Mouse (Mus musculus) neural tube, embryonic 12.5 days (tissue): Measurements from ENCODE around the gene Ptpn9. TPM values are rescaled to one million over a fixed set of nuclear protein-coding genes. Genes with fewer than 3 reads are reported as not detected.
"Not testable (repeated sequence)": the region's sequence is repeated elsewhere in the genome, so short reads cannot be mapped to it uniquely, and the experiment has no call there.

Experiments used
- ATAC-seq: fragments of 200-750 bp; cut with Nextera tagmentation; 2 replicates; pipeline ENCODE4 v1.8.0; 2017; ENCODE audit warnings: low read depth, mild to moderate bottlenecking, moderate TSS enrichment, moderate library complexity; ENCODE audit not compliant: low FRiP score
- H3K27ac ChIP-seq: fragments of 300-500 bp; sonication (generic); 2 replicates; pipeline ENCODE4 v1.5.1; 2016
- H3K27me3 ChIP-seq: fragments of 300-500 bp; sonication (generic); replicated peaks from 2 replicates; pipeline ENCODE4 v1.6.1; 2016; ENCODE audit warnings: mild to moderate bottlenecking
- H3K36me3 ChIP-seq: fragments of 300-500 bp; sonication (generic); 2 replicates; pipeline ENCODE4 v1.6.1; 2016; ENCODE audit warnings: mild to moderate bottlenecking
- H3K4me1 ChIP-seq: fragments of 300-500 bp; sonication (generic); 2 replicates; pipeline ENCODE4 v1.6.1; 2016
- H3K4me2 ChIP-seq: fragments of 300-500 bp; sonication (generic); replicated peaks from 2 replicates; pipeline ENCODE4 v1.6.1; 2016; ENCODE audit warnings: mild to moderate bottlenecking
- H3K4me3 ChIP-seq: fragments of 300-500 bp; sonication (generic); 2 replicates; pipeline ENCODE4 v1.5.1; 2016
- H3K9ac ChIP-seq: fragments of 300-500 bp; sonication (generic); 2 replicates; pipeline ENCODE4 v1.6.1; 2016; ENCODE audit warnings: mild to moderate bottlenecking
- H3K9me3 ChIP-seq: fragments of 300-500 bp; sonication (generic); 2 replicates; pipeline ENCODE4 v1.6.1; 2016; ENCODE audit warnings: mild to moderate bottlenecking
- whole genome bisulfite sequencing: fragments of 180-500 bp; shearing (Covaris S2); methylation state at CpG from one replicate; pipeline ENCODE4 v1.1.7; 2016; 5-methylcytosine and 5-hydroxymethylcytosine counted together
- polyA plus RNA-seq: library from polyadenylated mRNA; unstranded; fragments of >200 nt; fragmentation: Nextera tagmentation; extraction: Ambion mirVana; gene quantifications from 2 replicates; pipeline ENCODE4 v1.2.1, GENCODE M21; 2016

Ptpn9 gene
- polyA plus RNA-seq, result 31.7 and 35.9 TPM in 2 replicates

DNA sequence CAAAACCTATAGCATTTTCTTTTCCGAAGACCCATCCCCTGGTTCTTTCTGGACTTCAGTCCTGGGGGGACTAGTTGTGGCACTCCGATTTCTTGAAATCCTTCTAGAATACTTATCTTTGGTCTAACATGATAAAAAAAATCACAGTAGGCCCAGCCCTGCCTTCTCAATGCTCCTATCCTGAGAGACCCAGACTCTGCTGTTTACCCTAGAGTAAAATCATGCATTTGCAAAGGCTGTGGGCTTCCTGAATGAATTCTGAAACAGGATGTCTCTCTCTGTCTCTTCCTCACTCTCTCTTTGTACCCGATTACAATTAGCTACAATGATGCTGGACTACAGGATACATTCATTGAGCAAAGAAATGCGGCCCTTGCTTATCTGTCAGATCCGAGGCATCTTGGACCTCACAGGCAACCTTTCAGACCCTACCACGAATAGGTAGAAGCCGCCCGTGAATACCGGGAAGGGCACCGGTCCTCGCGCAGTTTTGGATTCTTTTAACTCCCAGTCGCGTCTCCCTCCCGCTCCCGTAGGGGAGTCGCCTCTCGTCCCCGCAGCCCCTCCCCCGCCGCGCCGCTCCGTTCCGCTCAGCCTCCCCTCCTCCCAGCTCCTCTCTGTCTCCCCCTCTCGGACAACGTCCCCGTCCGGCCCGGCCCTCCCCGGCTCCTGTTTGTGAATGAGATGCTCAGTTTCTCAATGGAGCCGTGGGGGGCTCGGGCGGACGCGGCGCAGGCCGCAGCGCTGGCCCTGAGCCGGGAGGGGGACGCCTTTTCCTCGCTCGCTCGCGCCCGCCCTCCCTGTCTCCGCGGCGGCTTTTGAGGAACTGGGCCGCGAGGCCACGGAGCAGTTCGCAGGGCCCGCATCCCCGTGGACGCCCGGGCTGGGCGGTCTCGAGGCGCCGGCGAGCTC is at the start of gene Ptpn9:
TSS of gene Ptpn9 (plus strand) at position 638 of the 912 bp plus-strand sequence.
- Histone ChIP-seq H3K36me3 (no peaks in the 10 kb centered on the region), H3K27me3 (no peaks in the 10 kb centered on the region), H3K9me3 (no peaks in the 10 kb centered on the region), H3K9ac (peak within 1 kb of the TSS; percentile 97), H3K27ac (peak within 1 kb of the TSS; percentile 88), H3K4me3 (peak within 1 kb of the TSS; percentile 95), H3K4me1 (peaks cover 9% of the 10 kb centered on the region; the same call in 1 of the 2 replicates), H3K4me2 (peak within 1 kb of the TSS; percentile 79)
- WGBS, result 3% methylated on average over 62 of the region's 62 CpGs
- ATAC-seq, result peak; percentile 98

DNA sequence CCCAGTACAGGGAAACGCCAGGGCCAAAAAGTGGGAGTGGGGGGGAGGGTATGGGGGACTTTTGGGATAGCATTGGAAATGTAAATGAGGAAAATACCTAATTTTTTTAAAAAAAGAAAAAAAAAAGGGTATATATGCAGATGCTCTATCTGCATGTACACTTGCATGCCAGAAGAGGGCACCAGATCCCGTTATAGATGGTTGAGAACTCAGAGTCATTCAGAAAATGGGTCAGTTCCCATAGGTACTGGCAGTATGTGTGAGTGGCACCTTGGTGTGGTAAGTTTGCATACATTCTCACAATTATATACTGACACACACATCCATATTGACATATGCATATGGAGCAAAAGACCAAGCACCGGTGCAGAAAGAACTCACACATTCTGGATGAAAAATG is 47.2 kb upstream of the Ptpn9 start:
- not testable (repeated sequence) for H3K4me2 ChIP-seq, H3K36me3 ChIP-seq, H3K27ac ChIP-seq, H3K27me3 ChIP-seq, H3K9ac ChIP-seq, H3K4me3 ChIP-seq, H3K9me3 ChIP-seq, ATAC-seq
- 32% methylated on average over 3 of the region's 3 CpGs for WGBS
- peaks cover 10% of the 10 kb centered on the region for H3K4me1 ChIP-seq

DNA sequence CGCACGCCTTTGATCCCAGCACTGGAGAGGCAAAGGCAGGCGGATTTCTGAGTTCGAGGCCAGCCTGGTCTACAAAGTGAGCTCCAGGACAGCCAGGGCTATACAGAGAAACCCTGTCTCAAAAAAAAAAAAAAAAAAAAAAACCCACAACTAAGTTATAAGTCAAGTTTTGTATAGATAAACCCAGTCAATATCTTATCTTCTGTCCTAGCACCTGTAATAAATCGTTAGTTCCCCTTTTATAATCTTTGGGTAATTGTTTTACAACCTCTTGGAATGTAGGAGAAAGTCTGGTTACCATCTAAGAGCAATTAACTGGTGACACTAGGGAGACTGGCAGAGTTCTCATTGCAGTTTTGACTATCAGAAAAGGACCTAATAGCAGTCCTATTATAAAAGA is 46.0 kb upstream of the Ptpn9 start:
- 54% methylated on average over 5 of the region's 5 CpGs for WGBS
- not testable (repeated sequence) for H3K9me3 ChIP-seq, H3K27ac ChIP-seq, H3K27me3 ChIP-seq, H3K4me3 ChIP-seq, H3K36me3 ChIP-seq, H3K4me2 ChIP-seq, ATAC-seq, H3K9ac ChIP-seq
- peaks cover 10% of the 10 kb centered on the region for H3K4me1 ChIP-seq

DNA sequence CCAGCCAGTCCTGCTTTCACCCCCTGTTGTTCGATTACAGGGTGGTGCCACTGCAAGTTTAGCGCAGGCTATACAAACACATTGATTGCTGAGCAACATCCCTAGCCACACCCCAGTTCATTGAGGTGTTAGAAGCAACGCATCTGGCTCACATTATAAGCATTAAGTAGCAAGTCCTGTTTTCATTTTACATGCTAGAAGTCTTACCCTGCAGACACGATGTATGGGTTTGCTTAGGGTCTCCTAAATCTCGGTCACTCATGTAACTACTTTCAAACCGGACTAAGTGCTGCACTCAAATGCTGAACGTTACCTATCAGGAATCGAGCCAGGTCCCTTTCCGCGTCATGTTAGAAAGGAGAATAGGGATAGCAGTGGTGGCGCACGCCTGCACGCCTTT is 45.0 kb upstream of the Ptpn9 start:
- no peaks in the 10 kb centered on the region for H3K27me3 ChIP-seq
- H3K36me3 ChIP-seq, result no peaks in the 10 kb centered on the region
- H3K27ac ChIP-seq, result no peak overlapping the region
- 30% methylated on average over 13 of the region's 13 CpGs for WGBS
- H3K4me1 ChIP-seq, result peaks cover 10% of the 10 kb centered on the region
- no peaks in the 10 kb centered on the region for H3K9me3 ChIP-seq
- H3K4me2 ChIP-seq, result peak overlapping the region; percentile 78
- H3K4me3 ChIP-seq, result peak overlapping the region; percentile 31
- 0 out of 2 replicates have a peak overlapping the region, but pooled peaks have one; percentile 52 for H3K9ac ChIP-seq
- no peak for ATAC-seq

DNA sequence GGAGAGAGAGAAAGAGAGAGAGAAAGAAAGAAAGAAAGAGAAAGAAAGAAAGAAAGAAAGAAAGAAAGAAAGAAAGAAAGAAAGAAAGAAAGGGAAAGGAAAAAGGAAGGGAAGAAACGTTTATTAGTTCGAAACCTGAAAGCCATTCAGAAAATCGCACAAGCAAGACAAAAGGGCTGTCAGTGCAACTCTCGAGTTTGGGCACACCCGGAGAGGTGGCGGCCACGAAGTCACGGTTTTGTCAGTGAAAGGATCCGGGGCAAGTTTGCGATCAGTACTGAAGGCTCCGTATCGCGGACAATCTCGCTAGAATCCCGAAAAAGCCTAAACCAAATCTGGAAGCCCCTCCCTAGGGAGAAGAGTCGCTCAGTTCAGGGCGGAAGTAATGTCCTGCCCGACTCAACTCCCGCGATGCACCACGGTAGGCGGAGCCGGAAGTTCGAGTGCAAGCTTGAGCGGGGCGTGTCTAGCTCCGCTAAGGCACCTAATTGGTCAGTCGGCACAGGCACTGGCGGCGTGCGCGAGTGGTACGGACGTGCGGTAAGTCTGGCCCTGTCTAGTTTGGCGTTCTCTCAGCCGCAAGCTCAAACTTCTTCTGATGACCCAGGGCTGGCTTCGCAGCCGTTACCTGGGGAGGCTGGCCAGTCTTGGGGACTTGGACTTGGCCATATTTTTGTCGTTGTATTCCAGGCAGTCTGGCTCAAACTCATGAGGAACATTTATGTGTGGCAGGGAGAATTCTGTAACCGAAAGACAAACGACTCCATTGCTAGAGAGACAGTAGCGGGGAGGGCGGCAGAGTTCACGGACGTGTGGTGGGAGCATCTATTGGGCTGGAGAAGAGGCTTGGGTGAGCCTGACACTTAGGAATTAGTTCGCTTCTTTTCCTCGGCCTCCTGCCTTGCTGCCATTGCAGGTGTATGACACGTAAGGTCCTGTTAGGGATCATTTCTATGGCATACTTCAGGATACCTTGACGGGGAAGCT is 44.0 kb upstream of the Ptpn9 start, which contains the start of gene Snupn:
TSS of gene Snupn (plus strand) at position 465 of the 987 bp plus-strand sequence.
- H3K9me3 ChIP-seq, result no peaks in the 10 kb centered on the region
- H3K4me3 ChIP-seq, result peak within 1 kb of the TSS; percentile 60
- peak within 1 kb of the TSS; percentile 64 for H3K27ac ChIP-seq
- H3K4me2 ChIP-seq, result peak within 1 kb of the TSS; percentile 78
- no peaks in the 10 kb centered on the region for H3K36me3 ChIP-seq
- H3K4me1 ChIP-seq, result peaks cover 10% of the 10 kb centered on the region
- ATAC-seq, result peak; percentile 100
- whole genome bisulfite sequencing, result 1% methylated on average over 50 of the region's 50 CpGs
- H3K9ac ChIP-seq, result peak within 1 kb of the TSS; percentile 74
- no peaks in the 10 kb centered on the region for H3K27me3 ChIP-seq

DNA sequence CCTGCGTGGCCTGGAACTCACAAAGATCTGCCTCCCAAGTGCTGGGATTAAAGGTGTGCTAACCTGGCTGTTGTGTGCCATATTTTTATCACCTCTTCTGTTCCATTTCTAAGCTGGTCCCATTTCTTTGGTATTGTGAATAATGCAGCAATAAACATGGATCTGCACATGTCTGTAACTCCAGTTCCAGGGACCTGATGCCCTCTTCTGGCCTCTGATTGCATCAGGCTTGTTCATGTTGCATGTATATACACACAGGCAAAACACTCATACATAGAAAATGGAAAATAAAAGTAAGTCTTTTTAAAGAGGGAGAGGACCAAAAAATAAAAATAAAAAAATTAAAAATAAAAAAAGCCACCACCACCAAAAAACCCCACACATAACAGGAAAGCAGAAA is 41.2 kb upstream of the Ptpn9 start:
- H3K27me3 ChIP-seq, result no peaks in the 10 kb centered on the region
- no peak overlapping the region for H3K4me2 ChIP-seq
- peaks cover 10% of the 10 kb centered on the region for H3K4me1 ChIP-seq
- no peak overlapping the region for H3K4me3 ChIP-seq
- ATAC-seq, result no peak
- H3K36me3 ChIP-seq, result peaks cover 5% of the 10 kb centered on the region; the same call in 1 of the 2 replicates
- no peaks in the 10 kb centered on the region for H3K9me3 ChIP-seq
- H3K27ac ChIP-seq, result no peak overlapping the region
- H3K9ac ChIP-seq, result no peak overlapping the region
- WGBS, result 93% methylated on average over 1 of the region's 1 CpGs

DNA sequence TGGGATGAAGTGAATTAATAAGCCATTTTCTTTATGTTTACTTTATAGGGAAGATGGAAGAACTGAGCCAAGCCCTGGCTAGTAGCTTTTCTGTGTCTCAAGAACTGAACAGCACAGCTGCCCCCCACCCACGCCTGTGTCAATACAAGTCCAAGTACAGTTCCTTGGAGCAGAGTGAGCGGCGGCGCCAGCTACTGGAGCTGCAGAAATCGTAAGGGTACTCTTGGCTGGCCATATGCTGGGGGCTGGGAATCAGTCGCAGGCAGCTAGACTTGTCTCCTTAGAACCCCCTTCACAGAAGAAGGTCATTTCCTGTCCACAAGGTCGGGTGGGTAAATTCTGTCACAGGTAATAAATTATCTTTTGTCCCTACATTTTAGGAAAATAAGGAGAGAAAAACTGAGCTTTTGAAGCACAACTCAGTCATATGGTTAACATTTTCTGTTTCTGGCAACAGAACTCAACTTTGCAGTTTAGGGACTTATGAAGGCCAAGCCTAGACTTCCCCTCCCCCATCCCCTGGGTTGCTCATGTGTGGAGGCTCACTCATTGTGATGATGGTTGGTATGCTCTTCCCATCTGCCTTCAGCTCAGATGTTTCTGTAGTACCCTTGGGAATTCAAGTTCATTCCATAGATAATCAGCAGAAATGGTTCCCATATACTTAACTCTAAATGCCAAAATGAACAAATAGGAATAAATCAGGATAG is 37.6 kb upstream of the Ptpn9 start:
- Histone ChIP-seq H3K4me1 (no peaks in the 10 kb centered on the region), H3K9me3 (no peaks in the 10 kb centered on the region), H3K9ac (no peak overlapping the region), H3K4me2 (no peak overlapping the region), H3K27ac (no peak overlapping the region), H3K27me3 (no peaks in the 10 kb centered on the region), H3K4me3 (no peak overlapping the region), H3K36me3 (peaks cover 14% of the 10 kb centered on the region)
- no peak for ATAC-seq
- 78% methylated on average over 7 of the region's 7 CpGs for WGBS

DNA sequence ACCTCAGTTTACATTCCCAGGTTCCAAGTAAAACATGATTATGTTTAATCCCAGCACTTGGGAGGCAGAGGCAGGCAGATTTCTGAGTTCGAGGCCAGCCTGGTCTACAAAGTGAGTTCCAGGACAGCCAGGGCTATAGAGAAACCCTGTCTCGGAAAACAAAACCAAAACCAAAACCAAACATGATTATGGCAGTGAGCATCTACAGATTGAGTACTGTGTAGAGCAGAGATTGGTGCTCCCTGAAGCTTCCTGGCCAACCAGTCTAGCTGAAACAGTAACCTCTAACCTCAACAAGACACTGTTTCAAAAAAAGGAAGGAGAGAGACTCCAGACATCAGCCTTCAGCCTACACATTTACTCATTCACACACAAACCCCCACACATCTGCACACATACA is 36.0 kb upstream of the Ptpn9 start:
- Histone ChIP-seq H3K4me3 (no peak overlapping the region), H3K27ac (no peak overlapping the region), H3K27me3 (no peaks in the 10 kb centered on the region), H3K4me2 (no peak overlapping the region), H3K9me3 (no peaks in the 10 kb centered on the region), H3K9ac (no peak overlapping the region), H3K36me3 (peaks cover 27% of the 10 kb centered on the region), H3K4me1 (no peaks in the 10 kb centered on the region)
- ATAC-seq, result no peak
- 92% methylated on average over 2 of the region's 2 CpGs for WGBS

DNA sequence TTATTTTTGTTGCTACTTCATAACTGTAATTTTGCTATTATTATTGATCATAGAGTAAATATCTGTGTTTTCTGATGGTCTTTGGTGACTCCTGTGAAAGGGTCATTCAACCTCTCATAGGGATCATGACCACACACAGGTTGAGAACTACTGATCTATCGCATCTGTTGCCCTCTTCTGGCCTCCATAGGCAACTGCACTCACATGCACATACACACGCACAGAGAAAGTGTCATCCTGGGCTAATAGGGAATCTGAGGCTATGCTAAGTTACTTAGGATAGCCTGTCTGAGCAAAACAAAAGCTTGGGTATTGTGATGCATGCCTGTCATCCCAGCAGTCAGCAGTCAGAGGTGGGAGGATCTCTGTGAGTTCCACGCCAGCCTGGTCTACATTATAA is 33.1 kb upstream of the Ptpn9 start:
- Histone ChIP-seq H3K9me3 (no peaks in the 10 kb centered on the region), H3K4me3 (no peak overlapping the region), H3K4me2 (no peak overlapping the region), H3K27me3 (no peaks in the 10 kb centered on the region), H3K4me1 (no peaks in the 10 kb centered on the region), H3K9ac (no peak overlapping the region), H3K27ac (no peak overlapping the region), H3K36me3 (peaks cover 31% of the 10 kb centered on the region)
- no peak for ATAC-seq
- 96% methylated on average over 3 of the region's 3 CpGs for WGBS

DNA sequence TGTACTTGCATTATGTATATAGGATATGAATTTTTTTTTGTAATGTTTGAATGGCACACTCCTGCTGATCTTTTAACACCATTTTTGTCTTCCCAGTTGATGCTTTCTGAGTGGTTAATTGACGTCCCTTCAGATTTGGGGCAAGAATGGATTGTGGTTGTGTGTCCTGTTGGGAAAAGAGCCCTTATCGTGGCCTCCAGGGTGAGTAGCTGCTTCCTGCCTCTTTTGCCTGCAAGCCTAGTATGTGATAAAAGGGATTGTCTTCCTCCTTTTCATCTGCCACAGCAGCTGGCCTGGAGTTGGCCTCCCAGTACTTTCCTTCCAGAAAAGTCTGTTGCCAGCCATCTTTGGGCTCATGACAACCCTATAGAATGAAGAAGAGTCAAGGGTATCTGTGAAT is 24.6 kb upstream of the Ptpn9 start:
- H3K4me2 ChIP-seq, result no peak overlapping the region
- whole genome bisulfite sequencing, result 67% methylated on average over 2 of the region's 2 CpGs
- H3K4me1 ChIP-seq, result no peaks in the 10 kb centered on the region
- no peak overlapping the region for H3K4me3 ChIP-seq
- no peak overlapping the region for H3K27ac ChIP-seq
- H3K36me3 ChIP-seq, result peaks cover 13% of the 10 kb centered on the region
- H3K9me3 ChIP-seq, result no peaks in the 10 kb centered on the region
- no peaks in the 10 kb centered on the region for H3K27me3 ChIP-seq
- no peak for ATAC-seq
- no peak overlapping the region for H3K9ac ChIP-seq

DNA sequence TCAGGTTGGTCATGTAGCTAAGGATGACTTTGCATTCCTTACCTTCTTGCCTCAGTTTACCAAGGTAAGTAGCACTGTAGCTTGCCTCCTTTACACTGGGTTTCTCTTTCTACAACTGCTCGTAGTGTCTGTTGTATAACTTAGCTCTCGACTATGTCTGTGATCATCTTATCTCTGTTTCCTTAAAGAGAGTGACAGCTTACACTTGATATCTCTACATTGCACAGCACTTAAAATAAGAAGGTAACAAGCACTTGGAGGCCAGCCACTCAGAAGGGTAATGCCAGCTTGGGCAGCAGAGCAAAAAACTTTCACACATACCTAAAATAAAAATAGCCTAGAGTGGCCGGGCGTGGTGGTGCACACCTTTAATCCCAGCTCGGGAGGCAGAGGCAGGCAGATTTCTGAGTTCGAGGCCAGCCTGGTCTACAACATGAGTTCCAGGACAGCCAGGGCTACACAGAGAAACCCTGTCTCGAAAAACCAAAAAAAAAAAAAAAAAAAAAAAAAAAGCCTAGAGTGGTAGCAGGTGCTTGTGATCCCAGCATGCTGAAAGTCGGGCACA is 20.7 kb upstream of the Ptpn9 start:
- Histone ChIP-seq H3K4me2 (no peak overlapping the region), H3K9ac (no peak overlapping the region), H3K4me1 (no peaks in the 10 kb centered on the region), H3K27ac (no peak overlapping the region), H3K27me3 (no peaks in the 10 kb centered on the region), H3K4me3 (no peak overlapping the region), H3K36me3 (peaks cover 14% of the 10 kb centered on the region), H3K9me3 (no peaks in the 10 kb centered on the region)
- ATAC-seq, result no peak
- 86% methylated on average over 8 of the region's 8 CpGs for WGBS
